Mouse (Mus musculus) right cerebral cortex, adult 18-20 months (tissue): ENCODE measurements around the gene Scly.

ENCODE experiments used
- DNase-seq: peaks from one replicate; pipeline ENCODE4 v3.0.0; 2022; ENCODE audit warnings: mixed read lengths

Gene Scly

DNA sequence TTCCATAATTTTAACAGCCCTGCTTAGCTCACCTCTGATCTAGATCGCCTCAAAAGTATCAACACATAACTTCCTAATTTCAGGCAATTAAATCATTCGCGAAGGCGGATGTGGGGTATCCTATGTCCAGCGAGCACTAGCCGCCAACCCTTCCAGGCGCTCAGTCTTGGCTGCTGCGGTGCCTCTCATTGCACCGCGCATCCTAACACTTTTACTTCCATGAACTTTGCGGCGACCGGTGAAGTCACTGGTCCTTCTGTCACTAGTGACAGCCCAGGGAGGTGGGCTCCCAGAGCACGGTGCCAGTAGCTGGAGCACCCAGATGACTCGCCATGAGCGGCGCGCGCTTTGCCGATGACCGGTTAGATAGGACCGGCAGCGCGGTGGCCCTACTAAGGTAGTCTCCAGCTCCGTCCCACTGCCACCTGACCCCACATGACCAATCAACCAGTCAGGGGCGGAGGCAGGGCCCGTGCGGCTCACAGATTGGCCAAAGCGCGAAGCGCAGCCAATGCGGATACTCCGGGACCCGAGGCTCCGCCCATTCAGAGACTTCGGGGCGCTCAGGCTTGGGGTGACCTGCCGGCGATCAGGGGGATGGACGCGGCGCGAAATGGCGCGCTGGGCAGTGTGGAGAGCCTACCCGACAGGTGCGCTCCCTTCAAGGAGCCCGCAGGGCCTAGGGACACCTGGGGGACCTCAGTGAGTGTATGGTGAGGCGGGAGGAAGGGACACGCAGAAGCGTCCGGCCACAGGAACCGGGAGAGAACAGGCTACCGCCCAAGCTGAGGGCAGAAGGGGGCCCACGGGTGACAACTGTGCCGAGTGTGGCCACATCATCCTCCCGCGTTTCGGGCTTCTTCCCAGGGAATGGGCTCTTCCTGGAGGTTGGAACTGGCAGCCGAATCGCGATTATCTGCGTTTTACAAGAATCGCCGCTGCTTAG is at the start of gene Scly:
TSS of gene Scly (plus strand) at position 540 of the 946 bp plus-strand sequence.
- DNase-seq: peak; percentile 97

DNA sequence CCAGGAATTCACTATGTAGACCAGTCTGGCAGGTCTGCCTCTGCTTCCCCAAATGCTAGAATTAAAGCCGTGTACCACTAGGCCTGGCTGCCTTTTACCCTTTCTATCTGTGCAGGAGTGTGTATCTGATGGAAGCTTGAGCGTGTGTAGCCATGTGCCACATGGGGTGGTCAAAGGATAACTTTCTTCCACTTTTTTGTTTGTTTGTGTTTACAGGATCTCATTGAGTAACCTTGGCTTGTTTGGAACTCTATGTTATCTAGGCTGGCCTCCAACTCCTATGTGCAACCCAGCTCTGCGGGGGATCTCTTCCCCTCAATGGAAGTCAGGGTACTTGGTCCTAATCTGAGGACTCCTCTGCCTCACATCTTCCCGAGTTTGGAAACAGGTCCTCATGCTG is 49.2 kb upstream of the Scly start:
- DNase-seq: no peak

GRCm38 (mm10) chr1:91249564-91250414 is 48.3 kb upstream of the Scly start, which contains the start of gene Ube2f:
Gene Ube2f, plus strand, starts transcription at chr1:91250304.
- DNase-seq: peak; percentile 98

GRCm38 (mm10) chr1:91250415-91251147 is 47.6 kb upstream of the Scly start:
- DNase-seq: peak; percentile 10

DNA sequence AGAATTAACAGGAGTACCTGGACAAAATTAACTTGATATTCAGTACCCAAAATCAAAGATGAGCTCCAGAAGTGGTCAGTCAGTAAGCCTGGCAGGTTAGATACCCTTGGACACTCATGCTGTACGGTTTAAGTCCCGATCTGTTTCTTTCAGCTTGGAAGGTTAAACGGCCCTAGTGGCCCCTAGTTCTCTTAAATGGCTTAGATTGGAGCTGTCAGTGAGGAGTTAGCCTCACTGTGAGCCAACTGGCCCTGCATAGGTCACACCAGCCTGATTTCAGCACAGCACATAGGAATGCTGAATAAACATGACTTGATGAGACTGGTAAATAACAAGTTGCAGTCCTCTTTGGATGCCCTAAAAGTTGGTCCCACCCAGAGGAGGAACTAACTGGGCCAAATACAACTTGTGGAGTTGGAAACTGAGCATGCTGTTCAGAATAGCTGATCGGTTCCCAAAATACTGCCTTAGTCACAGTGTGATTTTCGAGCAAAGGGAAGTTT is 46.9 kb upstream of the Scly start:
- no peak for DNase-seq

DNA sequence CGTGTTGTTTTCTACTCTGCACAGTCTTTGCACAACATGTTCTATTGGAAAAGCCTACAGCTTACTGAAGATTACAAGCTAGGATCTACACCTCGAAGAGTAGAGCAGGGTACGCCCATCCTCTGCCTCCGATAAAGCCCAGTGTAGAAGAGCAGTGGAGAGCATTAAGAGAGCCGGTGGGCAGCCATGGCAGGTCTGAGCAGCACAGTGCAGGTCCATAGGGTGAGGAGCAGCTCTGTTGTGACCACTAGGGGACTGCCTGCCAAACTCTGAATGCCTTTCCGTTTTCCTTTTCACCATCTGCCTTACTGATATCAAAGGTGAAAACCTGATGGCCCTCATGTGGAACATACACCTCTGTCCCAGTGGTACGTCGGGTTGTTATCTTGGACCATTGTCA is 46.2 kb upstream of the Scly start:
- DNase-seq: no peak

DNA sequence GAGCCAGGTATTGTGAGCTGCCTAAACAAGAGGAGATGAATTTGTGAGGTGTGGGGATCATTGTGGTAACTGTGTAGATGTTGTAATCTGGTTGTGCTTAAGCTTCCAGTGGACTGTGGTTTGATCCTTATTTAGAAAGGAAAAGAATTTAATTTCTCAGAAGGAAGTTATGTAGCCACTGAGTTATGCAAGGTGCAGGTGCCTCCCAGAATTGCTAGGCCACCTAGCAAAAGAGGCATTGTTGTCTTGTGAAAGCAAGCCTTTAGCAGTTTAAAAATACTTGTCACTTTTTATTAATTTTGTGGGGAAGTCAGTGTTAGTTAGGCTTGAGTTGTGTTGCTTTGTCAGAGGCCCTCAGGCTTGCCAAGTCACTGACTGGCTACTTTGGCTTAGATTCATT is 40.2 kb upstream of the Scly start:
- no peak for DNase-seq

GRCm38 (mm10) chr1:91259794-91260193 is 38.3 kb upstream of the Scly start:
- no peak for DNase-seq

GRCm38 (mm10) chr1:91262508-91262907 is 35.6 kb upstream of the Scly start:
- no peak for DNase-seq

DNA sequence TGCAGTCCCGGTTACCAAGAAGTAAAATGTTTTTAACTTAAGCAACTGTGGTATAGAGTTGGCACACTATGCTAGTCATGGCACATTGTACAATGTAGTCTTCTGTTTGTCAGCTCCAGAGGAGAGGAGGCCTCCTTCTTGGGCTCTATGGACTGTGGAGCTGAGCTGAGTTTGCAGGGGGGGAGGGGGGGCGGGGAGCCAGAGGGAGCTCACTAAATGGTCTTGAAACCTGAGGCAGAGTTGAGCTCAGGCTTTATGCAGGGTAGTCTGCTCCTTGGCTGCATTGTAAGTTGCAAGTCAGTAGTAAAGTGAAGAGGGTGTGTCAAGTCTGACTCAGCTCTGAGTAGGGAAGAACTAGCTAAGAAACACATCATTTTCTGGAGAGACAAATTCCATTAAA is 25.9 kb upstream of the Scly start:
- DNase-seq: no peak

- DNase-seq: no peak
Measured at GRCm38 (mm10) chr1:91276581-91276980, 21.6 kb upstream of the Scly start.

DNA sequence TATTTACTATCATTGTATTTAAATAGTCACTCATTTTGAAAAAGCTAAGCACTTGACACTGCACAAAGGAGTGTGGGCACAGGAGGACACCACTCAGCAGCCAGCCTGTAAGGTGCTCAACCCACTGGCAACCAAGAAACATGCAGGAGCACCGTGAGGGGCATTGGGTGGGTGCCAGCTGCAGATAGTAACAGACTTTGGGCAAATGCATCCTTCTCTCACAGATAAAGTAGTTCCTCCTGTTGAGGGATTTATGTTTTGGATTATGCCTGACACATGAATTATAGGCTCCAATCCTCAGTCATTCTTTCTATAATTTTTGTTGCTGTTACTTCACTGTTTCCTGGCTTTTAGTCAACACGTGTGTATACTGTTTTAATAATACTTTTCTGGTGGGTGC is 20.7 kb upstream of the Scly start:
- no peak for DNase-seq

DNA sequence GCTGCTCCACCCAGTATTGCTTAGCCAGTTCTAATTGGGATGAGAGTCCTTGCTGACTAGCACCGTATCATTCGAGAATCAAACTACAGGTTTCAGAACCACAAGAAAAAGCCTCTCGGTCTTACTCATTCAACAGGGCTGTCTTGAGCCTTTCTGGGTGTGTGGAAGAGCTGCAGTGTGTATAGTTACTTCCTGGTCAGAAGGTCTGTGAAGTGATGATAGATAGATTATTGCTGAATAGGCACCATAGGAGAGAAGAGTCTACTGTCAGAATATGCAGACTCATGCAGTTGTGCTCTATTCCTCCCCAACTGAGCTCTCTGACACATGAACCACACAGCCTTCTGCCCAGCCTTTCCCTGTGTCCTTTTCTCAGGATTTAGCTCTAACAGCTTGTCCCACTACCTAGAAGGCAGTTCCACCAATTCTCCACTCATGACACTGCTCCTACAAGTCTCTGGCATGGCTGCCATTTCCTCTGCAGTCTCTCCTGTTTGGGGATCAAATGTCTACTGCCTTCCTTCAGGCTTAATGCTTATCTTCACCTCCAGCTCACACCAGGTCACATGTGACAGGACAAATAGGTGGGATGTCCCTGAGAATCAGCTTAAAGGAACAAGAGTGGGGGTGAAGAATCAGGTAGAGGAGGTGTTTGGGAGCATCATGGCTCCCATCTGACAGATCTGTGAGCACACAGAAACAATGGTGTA is 19.6 kb upstream of the Scly start:
- DNase-seq: no peak

GRCm38 (mm10) chr1:91279126-91279525 is 19.0 kb upstream of the Scly start:
- no peak for DNase-seq

GRCm38 (mm10) chr1:91282582-91282981 is 15.6 kb upstream of the Scly start:
- DNase-seq: no peak

DNA sequence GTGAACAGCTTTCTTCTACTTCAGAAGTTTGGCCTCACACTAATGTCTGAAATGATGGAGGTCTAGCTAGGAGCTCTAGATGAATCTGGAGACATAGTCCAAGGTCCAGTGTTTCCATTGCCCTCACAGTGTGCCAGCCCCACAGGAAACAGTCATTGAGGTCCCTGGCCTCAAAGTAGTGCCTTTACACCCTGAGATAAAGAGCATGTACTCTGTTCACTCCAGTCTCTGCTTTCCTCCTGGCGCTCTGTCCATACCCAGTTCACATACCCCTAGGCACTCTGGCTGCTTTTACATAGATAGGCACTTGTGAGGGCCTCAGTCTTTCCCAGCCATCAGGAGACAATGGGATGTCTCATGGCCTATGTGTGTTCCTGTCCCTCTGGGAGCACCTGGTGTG is 8.8 kb upstream of the Scly start:
- no peak for DNase-seq

- DNase-seq: no peak
Measured at GRCm38 (mm10) chr1:91292101-91292825, 5.9 kb upstream of the Scly start.

GRCm38 (mm10) chr1:91295544-91295943 is 2.6 kb upstream of the Scly start:
- no peak for DNase-seq

- no peak for DNase-seq
Measured at GRCm38 (mm10) chr1:91299026-91299706, 1.0 kb downstream of the Scly start.

DNA sequence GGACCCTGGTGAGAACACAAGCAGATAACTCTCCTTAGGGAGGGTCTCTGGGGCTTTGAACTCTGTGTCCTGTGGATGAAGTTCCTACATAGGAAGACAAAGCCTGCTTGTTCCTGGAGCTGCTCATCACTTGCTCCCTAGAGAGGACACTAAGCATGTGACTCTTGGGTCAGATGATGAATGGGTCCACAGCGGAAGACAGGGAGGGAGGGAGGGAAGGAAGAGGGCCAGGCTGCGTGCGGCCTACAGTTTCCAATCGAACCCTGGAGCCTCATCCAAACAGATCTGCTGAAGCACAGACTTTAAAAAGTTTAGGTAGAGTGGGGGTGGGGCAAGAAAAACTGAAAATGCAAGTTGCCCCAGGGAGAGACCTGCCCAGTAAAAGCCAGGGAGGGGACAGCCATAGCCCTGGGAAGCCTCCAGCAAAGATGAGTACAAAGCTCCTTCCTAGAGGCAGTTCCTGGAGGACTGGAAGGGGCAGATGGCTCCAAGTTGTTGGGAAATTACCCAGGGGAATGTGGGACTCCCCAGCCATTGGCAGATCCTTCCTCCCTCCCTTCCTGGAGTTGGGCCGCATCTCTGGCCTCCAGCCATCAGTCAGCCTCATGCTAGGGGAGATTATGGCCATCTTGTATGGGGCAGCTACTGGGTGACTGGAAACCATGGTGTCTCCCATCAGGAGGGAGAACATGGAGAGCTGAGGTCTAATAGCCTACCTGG is 1.7 kb downstream of the Scly start:
- DNase-seq: no peak
